Mouse (Mus musculus) CD4-positive, CD25-positive, alpha-beta regulatory T cell, adult 2 months (primary cell): ENCODE data around the gene Scamp1.
"Not testable (repeated sequence)": the region's sequence is repeated elsewhere in the genome, so short reads cannot be mapped to it uniquely, and the experiment has no call there.

ENCODE experiments used
- DNase-seq: peaks from one replicate; pipeline ENCODE4 v3.0.0-alpha.2; 2012; ENCODE audit warnings: low read depth, low spot score

Gene Scamp1

DNA sequence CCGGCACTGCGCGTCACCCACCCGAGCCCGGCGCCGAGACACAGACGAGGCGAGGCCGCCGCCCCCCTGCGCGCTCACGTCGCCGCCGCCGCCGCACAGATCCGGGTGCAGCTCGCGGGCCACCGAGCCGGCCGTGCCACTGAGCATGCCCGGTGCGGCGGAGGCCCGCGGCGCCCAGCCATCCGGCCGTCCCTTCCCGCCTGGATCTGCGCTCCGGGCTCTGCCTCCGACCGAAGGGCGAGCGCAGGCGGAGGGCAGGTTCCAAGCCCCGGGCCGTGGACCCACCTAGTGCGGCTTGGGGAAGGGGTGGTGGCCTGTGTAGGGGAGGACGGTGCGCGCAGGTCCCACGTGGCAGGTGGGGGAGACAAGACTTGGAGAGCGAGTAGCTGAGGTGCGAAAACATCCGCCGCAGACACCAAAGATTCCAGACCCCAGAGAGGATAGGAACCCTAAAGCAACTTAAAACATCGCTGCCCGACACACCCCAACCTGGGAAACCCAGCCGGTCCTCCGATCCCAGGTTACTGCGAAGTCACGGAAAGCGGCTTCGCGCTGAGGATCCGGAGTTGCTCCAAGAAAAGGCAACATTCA lies at the start of gene Scamp1:
Scamp1 (minus strand) TSS at position 577 of the 591 bp plus-strand sequence.
- DNase-seq: peak; percentile 83

- no peak for DNase-seq
These were observed 44.8 kb upstream of the Scamp1 start for GRCm38 (mm10) chr13:94330392-94330979.

GRCm38 (mm10) chr13:94329005-94329404 lies 43.3 kb upstream of the Scamp1 start:
- DNase-seq: not testable (repeated sequence)

DNA sequence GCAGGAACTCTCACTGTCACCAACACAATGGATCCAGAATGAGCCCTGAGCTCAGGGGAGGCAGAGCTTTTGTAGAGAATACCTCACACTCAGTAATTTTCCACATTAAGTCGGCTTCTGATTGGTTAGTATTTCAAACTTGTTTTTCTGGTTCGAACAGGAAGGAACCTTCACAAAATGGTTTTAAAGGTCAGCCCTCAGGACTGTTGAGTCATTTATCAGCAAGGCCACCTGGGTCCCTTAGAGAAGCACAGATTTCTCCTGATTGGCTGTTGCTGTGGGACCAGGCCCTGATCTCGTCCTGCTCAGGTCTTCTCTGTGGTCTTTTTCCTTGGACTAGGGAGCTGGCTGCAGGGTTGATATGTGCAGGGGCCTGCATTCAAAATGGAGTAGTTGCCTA lies 42.4 kb upstream of the Scamp1 start:
- peak; percentile 55 for DNase-seq

DNA sequence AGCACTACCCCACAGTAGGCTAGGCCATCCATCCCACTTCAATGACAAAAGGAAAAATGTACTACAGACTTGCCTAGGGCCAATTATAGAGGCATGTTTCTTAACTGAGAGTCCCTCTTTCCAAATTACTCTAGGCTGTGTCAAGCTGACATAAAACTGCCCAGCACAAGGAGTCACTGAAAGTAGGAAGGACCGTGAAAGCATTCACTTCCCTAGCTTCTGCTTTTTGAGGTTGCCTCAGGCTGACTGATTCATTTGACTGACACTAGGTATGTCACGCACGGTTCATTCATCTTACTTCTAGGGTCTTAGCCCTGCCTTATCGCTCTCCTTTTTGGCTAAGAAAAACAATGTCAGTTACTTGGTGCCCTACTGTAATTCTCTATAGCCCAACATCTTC lies 36.8 kb upstream of the Scamp1 start:
- no peak for DNase-seq

GRCm38 (mm10) chr13:94321094-94321792 lies 35.6 kb upstream of the Scamp1 start:
- no peak for DNase-seq

DNA sequence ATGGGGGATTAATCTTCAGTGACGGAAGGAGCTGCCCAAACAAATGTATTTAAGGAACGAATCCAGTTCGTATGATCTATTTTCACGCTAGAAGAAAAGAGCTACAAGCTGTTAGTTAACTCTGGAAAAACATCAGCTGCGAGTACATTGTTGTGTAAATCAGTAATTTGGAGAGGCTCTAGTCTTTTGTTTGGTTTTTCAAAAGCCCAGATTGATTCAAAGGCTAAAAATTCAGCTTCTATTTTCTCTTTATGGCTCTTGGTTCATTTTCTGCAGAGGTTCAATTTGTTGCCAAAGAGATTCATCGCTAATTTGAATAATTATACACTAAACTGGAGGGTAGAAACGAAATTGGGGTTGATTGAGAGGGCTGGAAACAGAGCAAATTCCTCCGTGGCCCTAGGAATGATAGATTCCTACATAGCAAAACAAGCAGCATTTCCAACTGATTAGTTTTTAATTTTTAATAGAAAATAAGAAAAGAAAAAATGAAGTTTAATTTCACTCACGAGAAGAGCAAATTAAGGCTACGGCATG lies 31.4 kb upstream of the Scamp1 start:
- no peak for DNase-seq

GRCm38 (mm10) chr13:94312812-94313211 lies 27.2 kb upstream of the Scamp1 start:
- DNase-seq: not testable (repeated sequence)

DNA sequence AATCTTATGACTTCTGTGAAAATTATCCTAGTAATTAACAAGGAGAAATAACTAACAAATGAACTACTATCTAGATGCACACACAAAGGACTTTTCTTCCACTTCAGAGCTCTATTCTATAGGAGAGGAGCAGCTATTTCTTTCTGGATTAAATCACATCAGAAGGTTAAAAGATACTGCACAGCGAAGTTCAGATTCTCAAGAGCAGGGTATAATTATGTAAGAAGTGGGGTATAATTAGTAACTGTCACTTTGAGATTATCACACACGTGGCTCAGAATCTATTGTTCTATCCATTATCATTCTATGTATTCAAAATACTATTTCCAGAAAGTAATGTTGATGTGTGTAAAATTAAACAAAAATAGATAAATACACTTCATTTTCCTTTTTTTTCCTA lies 22.6 kb upstream of the Scamp1 start:
- no peak for DNase-seq

DNA sequence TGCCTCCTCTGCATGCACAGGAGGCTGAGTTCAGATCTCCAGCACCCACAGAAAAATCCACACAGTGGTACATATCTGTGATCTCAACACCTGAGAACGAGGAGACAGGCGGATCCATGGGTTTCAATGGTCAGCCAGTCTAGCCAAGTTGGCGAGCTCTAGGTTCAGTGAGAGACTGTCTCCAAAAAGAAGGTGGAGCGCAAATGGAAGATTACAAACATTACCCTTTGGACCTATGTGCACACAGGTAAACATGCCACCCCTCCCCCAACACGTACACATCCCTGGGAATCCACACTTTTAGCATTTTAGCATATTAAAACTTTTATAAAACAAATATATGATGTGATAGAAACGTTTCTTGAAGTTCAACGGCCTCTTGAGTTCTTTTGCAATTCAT lies 21.9 kb upstream of the Scamp1 start:
- no peak for DNase-seq

DNA sequence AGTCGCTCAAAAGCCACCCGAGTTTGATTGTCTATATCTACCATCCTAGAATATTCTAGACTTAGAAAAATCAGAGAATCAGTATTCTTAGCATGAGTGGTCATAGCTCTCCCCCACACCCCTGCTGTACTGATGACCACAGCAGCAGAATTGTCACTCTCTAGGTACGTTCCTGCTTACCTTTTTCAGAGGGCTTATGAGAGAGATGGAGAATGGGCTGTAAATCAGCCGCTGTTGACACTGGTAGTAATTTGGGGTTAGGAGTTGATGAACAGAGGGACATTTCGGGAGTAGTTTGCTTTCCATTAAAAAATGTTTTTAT lies 21.3 kb upstream of the Scamp1 start:
- no peak for DNase-seq

GRCm38 (mm10) chr13:94306277-94306967 lies 20.8 kb upstream of the Scamp1 start:
- peak; percentile 52 for DNase-seq

GRCm38 (mm10) chr13:94300946-94301538 lies 15.4 kb upstream of the Scamp1 start:
- no peak for DNase-seq

DNA sequence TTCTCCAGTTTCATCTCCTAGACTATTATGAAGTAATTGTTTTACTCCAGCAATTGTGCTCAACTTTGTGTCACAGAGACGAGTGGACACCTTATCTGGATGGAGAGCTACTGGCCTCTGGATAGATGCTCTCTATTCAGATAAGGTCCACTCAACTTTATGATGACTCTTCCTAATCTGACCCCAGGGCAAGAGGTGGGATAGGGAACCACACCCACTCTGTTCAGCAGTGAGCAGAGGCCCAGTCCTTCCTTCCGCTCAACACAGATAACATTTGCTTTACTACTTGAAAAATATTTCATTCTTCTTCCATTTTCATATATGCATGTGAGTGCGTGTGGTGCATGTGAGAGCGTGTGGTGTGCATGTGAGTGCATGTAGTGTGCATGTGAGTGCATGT lies 14.6 kb upstream of the Scamp1 start:
- DNase-seq: no peak

- no peak for DNase-seq
These were observed 12.7 kb upstream of the Scamp1 start for GRCm38 (mm10) chr13:94298401-94298800.

DNA sequence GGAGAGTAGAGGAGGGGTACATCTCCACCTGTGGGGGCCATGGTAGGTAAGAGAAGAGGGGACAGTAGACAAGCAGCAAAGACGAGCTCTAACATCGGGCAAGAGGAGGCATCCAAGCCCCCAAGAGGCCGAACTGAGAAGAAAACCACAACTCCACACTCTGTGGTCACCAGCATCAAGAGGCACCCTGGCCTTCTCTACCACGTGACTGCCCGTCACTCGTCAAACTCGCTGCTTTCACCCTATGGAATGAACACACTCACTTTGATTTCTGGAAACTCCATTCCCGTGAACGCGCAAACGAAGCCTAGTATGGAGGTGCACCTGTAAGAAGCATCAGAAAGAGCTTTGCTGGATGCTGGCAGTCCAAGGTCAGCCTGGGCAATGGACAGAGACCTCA lies 10.7 kb upstream of the Scamp1 start:
- DNase-seq: no peak

DNA sequence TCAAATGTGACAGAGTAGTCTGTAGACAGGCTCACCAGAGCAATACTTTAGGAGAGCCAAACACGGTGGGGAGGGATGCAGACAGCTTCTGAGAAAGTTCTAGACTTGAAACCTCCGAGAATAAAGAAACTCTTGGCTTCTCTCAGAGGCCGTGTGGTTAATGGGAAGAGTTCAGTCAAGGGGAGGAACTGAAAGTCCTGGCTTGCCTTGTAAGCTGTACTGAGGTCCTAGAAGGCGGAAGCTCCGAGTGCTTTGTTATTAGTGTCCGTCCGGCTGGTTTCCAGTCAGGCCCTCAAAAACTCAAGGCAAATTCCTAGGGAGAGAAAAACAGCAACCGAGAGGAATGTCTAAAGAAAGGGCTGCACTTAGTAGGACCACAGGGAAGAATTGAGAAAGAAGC lies 10.3 kb upstream of the Scamp1 start:
- DNase-seq: no peak

DNA sequence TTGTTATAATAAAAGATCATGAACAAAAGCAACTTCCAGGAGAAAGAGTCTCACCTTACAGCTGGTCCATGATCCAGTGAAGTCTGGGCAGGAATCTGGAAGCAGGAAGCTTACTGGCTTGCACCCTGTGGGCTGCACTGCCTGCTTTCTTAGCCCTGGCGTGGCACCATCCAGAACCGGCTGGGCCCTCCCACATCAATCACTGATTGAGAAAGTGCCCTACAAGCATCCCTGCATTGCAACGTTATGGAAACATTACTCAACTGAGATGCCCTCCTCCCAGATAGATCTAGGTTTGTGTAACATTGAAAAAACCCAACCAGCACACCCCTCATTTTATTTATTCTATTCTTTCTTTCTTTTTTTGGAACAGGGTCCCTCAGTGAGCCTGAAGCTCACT lies 9.2 kb upstream of the Scamp1 start:
- DNase-seq: no peak

DNA sequence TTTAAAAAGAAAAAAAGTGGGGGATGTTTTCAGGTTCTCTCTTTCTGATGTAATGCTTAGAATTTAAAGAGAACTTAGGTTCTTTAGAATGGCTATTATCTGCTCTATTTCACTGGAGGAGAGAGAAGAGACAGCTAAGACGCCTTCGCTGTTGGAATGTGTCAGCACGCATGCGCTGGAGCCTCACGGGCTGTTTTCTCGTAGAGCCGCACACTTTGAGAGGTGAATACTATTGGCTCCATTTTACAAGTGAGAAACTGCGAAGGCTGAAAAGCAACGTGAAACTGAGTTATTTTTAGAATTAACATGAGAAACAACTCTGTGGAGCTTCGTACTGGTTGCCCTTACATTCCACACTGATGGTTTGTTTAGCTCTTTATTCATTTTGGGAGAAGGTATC lies 8.3 kb upstream of the Scamp1 start:
- no peak for DNase-seq

- peak; percentile 7 for DNase-seq
These were observed 538 bp upstream of the Scamp1 start for GRCm38 (mm10) chr13:94286195-94286594.

DNA sequence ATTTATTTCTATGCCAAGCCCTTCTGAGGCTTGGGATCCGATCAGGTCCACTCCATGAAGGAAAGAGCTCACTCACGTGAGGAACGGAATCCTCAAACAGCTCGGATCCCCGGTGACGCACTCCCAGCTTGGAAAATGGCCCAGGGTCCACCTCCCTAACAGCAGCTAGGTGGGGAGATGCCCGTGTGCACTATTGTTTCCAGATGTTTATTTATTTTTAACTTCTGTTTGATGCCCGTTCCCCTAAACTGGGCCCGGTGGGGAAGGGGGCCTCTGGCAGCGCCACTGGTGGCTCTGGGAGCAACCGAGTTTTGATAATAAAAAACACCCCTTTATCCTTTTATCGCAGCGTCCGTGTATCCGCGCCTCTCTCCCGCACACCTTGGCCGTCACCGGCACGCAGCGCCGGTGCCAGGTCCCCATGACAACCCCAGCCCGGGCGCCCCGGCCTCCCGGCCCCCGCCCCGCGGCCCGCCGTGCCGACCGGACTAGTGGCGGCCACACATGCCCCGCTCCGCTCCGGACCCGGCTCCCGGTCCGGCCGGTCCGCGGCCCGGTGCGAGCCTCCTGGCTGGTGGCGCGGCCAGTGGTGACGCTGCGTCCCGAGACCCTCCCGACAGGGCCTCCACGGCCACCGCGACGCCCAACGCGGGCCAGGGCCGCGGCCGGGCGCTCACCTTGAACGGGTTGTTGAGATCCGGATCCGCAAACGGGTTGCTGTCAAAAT lies 951 bp downstream of the Scamp1 start:
- DNase-seq: peak; percentile 29
